Mouse (Mus musculus) bone marrow, adult 2 months (tissue): ENCODE results near the gene Agtpbp1. TPM values are rescaled to one million over a fixed set of nuclear protein-coding genes. Genes with fewer than 3 reads are reported as not detected.

Experiments used
- H3K27ac ChIP-seq: fragments of 200-500 bp; 2 replicates; pipeline ENCODE4 v1.5.1; 2012; ENCODE audit warnings: low read depth, mild to moderate bottlenecking, control low read depth, inconsistent platforms, low read length; ENCODE audit not compliant: control insufficient read depth, poor library complexity, insufficient read depth
- H3K4me1 ChIP-seq: fragments of 200-500 bp; 2 replicates; pipeline ENCODE4 v1.6.1; 2011; ENCODE audit warnings: low read length; ENCODE audit not compliant: control insufficient read depth, insufficient read depth
- H3K4me3 ChIP-seq: fragments of 200-500 bp; replicated peaks from 2 replicates; pipeline ENCODE3; 2011; ENCODE audit warnings: mild to moderate bottlenecking, low read depth, low read length, control low read depth; ENCODE audit not compliant: control insufficient read depth
- CTCF ChIP-seq: fragments of 200-500 bp; IDR thresholded peaks from 2 replicates; pipeline ENCODE4 v1.5.1; 2011; ENCODE audit warnings: low read length, control low read depth; ENCODE audit not compliant: control insufficient read depth, insufficient read depth
- POLR2A ChIP-seq: fragments of 200-500 bp; IDR thresholded peaks from 2 replicates; pipeline ENCODE4 v1.6.1; 2011; ENCODE audit warnings: low read depth, mild to moderate bottlenecking, control low read depth, low read length, borderline replicate concordance; ENCODE audit not compliant: control insufficient read depth
- WGBS: fragments of 180-500 bp; shearing (Covaris S2); methylation state at CpG from one replicate; pipeline ENCODE4 v1.1.7; 2018; 5-methylcytosine and 5-hydroxymethylcytosine counted together
- polyA plus RNA-seq: library from polyadenylated mRNA; stranded (reverse); fragments of >200 nt; gene quantifications from 2 replicates; pipeline ENCODE4 v1.2.4, GENCODE M21; 2011; ENCODE audit warnings: low replicate concordance; ENCODE audit not compliant: missing spikeins, insufficient read depth, insufficient read length

Gene Agtpbp1
- polyA plus RNA-seq, 1 experiment = 56.6 TPM

GRCm38 (mm10) chr13:59498191-59498590, 86.8 kb downstream of the Agtpbp1 start:
- 90% methylated on average over 5 of the region's 5 CpGs for WGBS
- Histone ChIP-seq H3K27ac (no peak overlapping the region), H3K4me3 (no peak overlapping the region), H3K4me1 (no peaks in the 10 kb centered on the region)
- TF ChIP-seq CTCF (no peak), POLR2A (no peak)

GRCm38 (mm10) chr13:59495839-59496238, 89.2 kb downstream of the Agtpbp1 start:
- WGBS = 70% methylated on average over 8 of the region's 8 CpGs
- Histone ChIP-seq H3K4me1 (no peaks in the 10 kb centered on the region), H3K4me3 (no peak overlapping the region), H3K27ac (no peak overlapping the region)
- TF ChIP-seq POLR2A = no peak
- no peak for TF ChIP-seq CTCF

GRCm38 (mm10) chr13:59494619-59495262, 90.3 kb downstream of the Agtpbp1 start:
- Histone ChIP-seq H3K27ac (no peak overlapping the region), H3K4me3 (no peak overlapping the region), H3K4me1 (no peaks in the 10 kb centered on the region)
- TF ChIP-seq CTCF (peak; percentile 36), POLR2A (no peak)
- WGBS = 91% methylated on average over 5 of the region's 5 CpGs

- TF ChIP-seq CTCF = no peak
- TF ChIP-seq POLR2A = no peak
- Histone ChIP-seq H3K27ac (no peak overlapping the region), H3K4me3 (no peak overlapping the region), H3K4me1 (peaks cover 5% of the 10 kb centered on the region)
- WGBS = 71% methylated on average over 4 of the region's 4 CpGs
Measured at GRCm38 (mm10) chr13:59490726-59491125, 94.3 kb downstream of the Agtpbp1 start.

GRCm38 (mm10) chr13:59489143-59489542, 95.9 kb downstream of the Agtpbp1 start:
- WGBS = 24% methylated on average over 2 of the region's 2 CpGs
- H3K4me1 ChIP-seq = peaks cover 5% of the 10 kb centered on the region
- no peak overlapping the region for H3K27ac ChIP-seq
- H3K4me3 ChIP-seq = no peak overlapping the region
- TF ChIP-seq CTCF = no peak
- TF ChIP-seq POLR2A = no peak

- Histone ChIP-seq H3K27ac (no peak overlapping the region), H3K4me3 (no peak overlapping the region), H3K4me1 (peaks cover 5% of the 10 kb centered on the region)
- 88% methylated on average over 8 of the region's 8 CpGs for WGBS
- TF ChIP-seq CTCF = no peak
- TF ChIP-seq POLR2A = no peak
Measured at GRCm38 (mm10) chr13:59487287-59487686, 97.7 kb downstream of the Agtpbp1 start.

- H3K4me1 ChIP-seq = peaks cover 5% of the 10 kb centered on the region
- H3K27ac ChIP-seq = peak overlapping the region; percentile 56
- H3K4me3 ChIP-seq = no peak overlapping the region
- no peak for TF ChIP-seq POLR2A
- no peak for TF ChIP-seq CTCF
- 41% methylated on average over 5 of the region's 5 CpGs for WGBS
Measured at GRCm38 (mm10) chr13:59486243-59486642, 98.8 kb downstream of the Agtpbp1 start.

GRCm38 (mm10) chr13:59485456-59485855, 99.6 kb downstream of the Agtpbp1 start:
- WGBS = 82% methylated on average over 7 of the region's 7 CpGs
- no peak overlapping the region for H3K27ac ChIP-seq
- TF ChIP-seq CTCF (no peak), POLR2A (no peak)
- peaks cover 5% of the 10 kb centered on the region for H3K4me1 ChIP-seq
- H3K4me3 ChIP-seq = no peak overlapping the region

- peaks cover 2% of the 10 kb centered on the region; the same call in 1 of the 2 replicates for H3K4me1 ChIP-seq
- 86% methylated on average over 4 of the region's 4 CpGs for WGBS
- H3K27ac ChIP-seq = no peak overlapping the region
- no peak overlapping the region for H3K4me3 ChIP-seq
- no peak for TF ChIP-seq CTCF
- no peak for TF ChIP-seq POLR2A
Measured at GRCm38 (mm10) chr13:59481484-59481855, 103.6 kb downstream of the Agtpbp1 start.
